Mouse (Mus musculus) hindbrain, embryonic 15.5 days (tissue): ENCODE measurements around the gene Gm9944. TPM values are rescaled to one million over a fixed set of nuclear protein-coding genes. Genes with fewer than 3 reads are reported as not detected.

ENCODE experiments used
- ATAC-seq: fragments of 200-750 bp; cut with Nextera tagmentation; 2 replicates; pipeline ENCODE4 v1.8.0; 2017; ENCODE audit warnings: low read depth, moderate number of reproducible peaks, moderate TSS enrichment; ENCODE audit not compliant: low FRiP score
- H3K27ac ChIP-seq: fragments of 300-500 bp; sonication (generic); replicated peaks from 2 replicates; pipeline ENCODE4 v1.5.1; 2015; ENCODE audit warnings: mild to moderate bottlenecking, inconsistent platforms
- H3K27me3 ChIP-seq: fragments of 300-500 bp; sonication (generic); 2 replicates; pipeline ENCODE4 v1.6.1; 2015; ENCODE audit warnings: control low read depth, inconsistent platforms
- H3K36me3 ChIP-seq: fragments of 300-500 bp; sonication (generic); 2 replicates; pipeline ENCODE4 v1.6.1; 2015; ENCODE audit warnings: control low read depth, inconsistent platforms
- H3K4me1 ChIP-seq: fragments of 300-500 bp; sonication (generic); replicated peaks from 2 replicates; pipeline ENCODE4 v1.6.1; 2015; ENCODE audit warnings: control low read depth, inconsistent platforms
- H3K4me2 ChIP-seq: fragments of 300-500 bp; sonication (generic); 2 replicates; pipeline ENCODE4 v1.6.1; 2015; ENCODE audit warnings: moderate library complexity, mild to moderate bottlenecking, inconsistent platforms
- H3K4me3 ChIP-seq: fragments of 300-500 bp; sonication (generic); 2 replicates; pipeline ENCODE4 v1.5.1; 2015; ENCODE audit warnings: mild to moderate bottlenecking, inconsistent platforms
- H3K9ac ChIP-seq: fragments of 300-500 bp; sonication (generic); 2 replicates; pipeline ENCODE4 v1.6.1; 2015; ENCODE audit warnings: inconsistent platforms
- H3K9me3 ChIP-seq: fragments of 300-500 bp; sonication (generic); 2 replicates; pipeline ENCODE4 v1.6.1; 2016; ENCODE audit warnings: control low read depth, inconsistent platforms
- WGBS: fragments of 180-500 bp; shearing (Covaris S2); methylation state at CpG from one replicate; pipeline ENCODE4 v1.1.7; 2015; 5-methylcytosine and 5-hydroxymethylcytosine counted together
- polyA plus RNA-seq: library from polyadenylated mRNA; unstranded; fragments of >200 nt; fragmentation: Nextera tagmentation; extraction: Ambion mirVana; gene quantifications from 2 replicates; pipeline ENCODE4 v1.2.1, GENCODE M21; 2015

The Gm9944 gene
- polyA plus RNA-seq, result not detected in 2 replicates

DNA sequence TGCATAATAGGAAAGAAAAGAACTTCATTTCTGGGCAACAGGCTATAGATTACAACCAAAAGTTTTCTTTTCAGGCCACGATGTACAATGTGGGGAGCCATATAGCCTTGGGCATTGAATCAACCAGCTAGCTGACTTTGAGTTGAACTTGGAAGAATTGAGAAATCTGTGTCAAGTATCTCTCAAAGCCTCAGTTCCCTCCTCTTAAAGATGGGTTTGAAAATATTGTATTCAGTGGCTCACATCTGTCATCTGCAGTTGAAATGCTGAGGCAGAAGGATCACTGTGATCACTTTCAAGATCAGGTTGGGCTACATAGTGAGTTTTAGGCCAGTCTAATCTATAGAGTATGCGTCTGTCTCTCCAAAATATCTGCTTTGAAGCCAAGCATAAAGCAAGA lies at the start of gene Gm9944:
Gm9944 (minus strand) TSS at position 101 of the 400 bp plus-strand sequence.
- Histone ChIP-seq H3K4me1 (no peaks in the 10 kb centered on the region), H3K27ac (no peak within 1 kb of the TSS), H3K9ac (no peak within 1 kb of the TSS), H3K36me3 (no peaks in the 10 kb centered on the region), H3K4me3 (no peak within 1 kb of the TSS), H3K4me2 (no peak within 1 kb of the TSS), H3K27me3 (no peaks in the 10 kb centered on the region), H3K9me3 (peaks cover 28% of the 10 kb centered on the region)
- 81% methylated on average over 2 of the region's 2 CpGs for WGBS
- ATAC-seq, result no peak

DNA sequence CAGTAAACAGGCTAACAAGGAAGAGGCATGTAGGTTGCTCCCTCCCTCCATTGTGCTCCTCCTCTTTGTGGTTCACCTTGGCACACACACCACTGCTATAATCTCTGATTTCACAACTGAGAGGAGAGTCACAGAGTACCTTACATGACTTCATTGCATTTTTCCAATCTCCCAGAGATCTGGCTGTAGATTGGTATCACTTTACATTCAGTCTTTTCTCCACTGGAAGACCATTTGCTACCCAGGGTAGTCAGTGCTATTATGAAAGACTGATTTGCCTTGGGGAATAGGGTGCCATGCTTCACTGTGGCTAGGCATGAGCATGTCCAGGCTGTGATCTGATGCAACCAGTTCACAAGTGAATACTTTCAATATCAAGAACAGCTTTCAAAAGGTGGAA lies 40.2 kb upstream of the Gm9944 start:
- H3K27ac ChIP-seq, result no peak overlapping the region
- no peaks in the 10 kb centered on the region for H3K27me3 ChIP-seq
- H3K4me2 ChIP-seq, result no peak overlapping the region
- H3K4me1 ChIP-seq, result no peaks in the 10 kb centered on the region
- 0 out of 2 replicates have a peak, but pooled peaks cover 7% of the 10 kb centered on the region for H3K9me3 ChIP-seq
- H3K36me3 ChIP-seq, result no peaks in the 10 kb centered on the region
- ATAC-seq, result no peak
- no peak overlapping the region for H3K9ac ChIP-seq
- no peak overlapping the region for H3K4me3 ChIP-seq

DNA sequence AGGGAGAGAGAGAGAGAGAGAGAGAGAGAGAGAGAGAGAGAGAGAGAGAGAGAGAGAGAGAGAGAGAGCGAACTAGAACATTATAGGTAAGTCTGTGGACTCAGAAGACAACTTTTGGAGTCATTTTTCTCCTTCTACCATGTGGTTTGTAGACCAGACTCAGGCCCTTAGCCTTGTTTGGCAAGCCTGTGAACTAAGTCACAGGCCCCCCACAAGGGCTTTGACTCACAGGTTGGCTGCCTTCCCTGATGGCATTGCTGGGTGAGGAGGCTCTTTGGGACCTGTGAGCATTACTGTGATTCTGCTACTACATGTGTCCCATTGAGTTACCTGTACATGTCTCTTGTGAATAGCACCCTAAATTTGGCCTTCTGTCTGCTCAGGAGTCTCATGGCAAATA lies 15.0 kb upstream of the Gm9944 start:
- 87% methylated on average over 1 of the region's 1 CpGs for WGBS
- no peak for ATAC-seq

DNA sequence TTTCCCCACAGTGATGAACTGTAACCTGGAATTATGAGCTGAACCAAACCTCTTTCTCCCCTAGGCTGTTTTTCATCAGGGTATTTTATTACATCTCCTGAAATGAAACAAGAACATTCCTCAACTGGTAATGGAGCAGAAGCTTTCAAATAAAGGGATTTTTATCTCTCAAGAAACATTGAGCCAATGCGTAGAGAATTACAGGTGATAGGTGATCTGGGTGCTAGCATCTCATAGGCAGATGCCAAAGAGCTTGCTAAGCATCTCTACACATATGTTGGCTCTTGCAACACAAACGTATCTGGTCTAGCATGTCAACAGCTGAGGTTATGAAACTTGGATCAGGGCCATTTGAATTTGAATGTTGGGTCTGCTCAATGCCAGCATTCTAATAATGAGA lies 12.1 kb upstream of the Gm9944 start:
- Histone ChIP-seq H3K27me3 (no peaks in the 10 kb centered on the region), H3K9me3 (peaks cover 6% of the 10 kb centered on the region; the same call in 1 of the 2 replicates), H3K4me3 (no peak overlapping the region), H3K27ac (no peak overlapping the region), H3K4me2 (no peak overlapping the region), H3K9ac (no peak overlapping the region), H3K4me1 (no peaks in the 10 kb centered on the region), H3K36me3 (no peaks in the 10 kb centered on the region)
- 76% methylated on average over 2 of the region's 2 CpGs for WGBS
- no peak for ATAC-seq

More for the DNA sequence above, 15.0 kb upstream of the Gm9944 start:
- H3K27me3 ChIP-seq, result no peaks in the 10 kb centered on the region
- H3K9me3 ChIP-seq, result peaks cover 6% of the 10 kb centered on the region; the same call in 1 of the 2 replicates
- no peak overlapping the region for H3K4me2 ChIP-seq
- H3K27ac ChIP-seq, result no peak overlapping the region
- H3K9ac ChIP-seq, result no peak overlapping the region
- no peak overlapping the region for H3K4me3 ChIP-seq
- H3K4me1 ChIP-seq, result no peaks in the 10 kb centered on the region
- H3K36me3 ChIP-seq, result no peaks in the 10 kb centered on the region

DNA sequence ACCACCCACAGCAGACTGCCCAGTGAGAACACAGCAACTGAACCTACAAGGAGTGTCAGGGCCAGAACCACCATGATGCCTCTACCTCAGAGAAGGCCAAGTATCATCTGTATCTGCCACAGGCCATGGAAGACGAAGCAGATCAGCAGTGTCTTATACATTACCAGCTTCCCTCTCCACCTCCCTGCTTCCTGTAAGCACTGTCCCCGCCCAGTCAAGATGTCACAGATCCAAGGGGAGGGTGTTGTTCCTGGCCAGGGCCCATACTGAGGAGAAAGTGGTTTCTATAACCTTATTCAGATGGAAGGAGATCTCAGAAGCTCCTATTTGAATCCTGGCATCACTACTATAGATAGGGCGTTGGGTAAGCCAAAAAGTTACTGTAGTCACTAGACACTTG lies 10.5 kb upstream of the Gm9944 start, which contains the start of gene Aadacl3:
Aadacl3 (minus strand) TSS at position 101 of the 400 bp plus-strand sequence.
- peaks cover 6% of the 10 kb centered on the region; the same call in 1 of the 2 replicates for H3K9me3 ChIP-seq
- no peak within 1 kb of the TSS for H3K27ac ChIP-seq
- no peak for ATAC-seq
- H3K4me2 ChIP-seq, result no peak within 1 kb of the TSS
- H3K4me1 ChIP-seq, result no peaks in the 10 kb centered on the region
- H3K9ac ChIP-seq, result no peak within 1 kb of the TSS
- no peaks in the 10 kb centered on the region for H3K36me3 ChIP-seq
- no peak within 1 kb of the TSS for H3K4me3 ChIP-seq
- WGBS, result 82% methylated on average over 3 of the region's 3 CpGs
- H3K27me3 ChIP-seq, result no peaks in the 10 kb centered on the region

DNA sequence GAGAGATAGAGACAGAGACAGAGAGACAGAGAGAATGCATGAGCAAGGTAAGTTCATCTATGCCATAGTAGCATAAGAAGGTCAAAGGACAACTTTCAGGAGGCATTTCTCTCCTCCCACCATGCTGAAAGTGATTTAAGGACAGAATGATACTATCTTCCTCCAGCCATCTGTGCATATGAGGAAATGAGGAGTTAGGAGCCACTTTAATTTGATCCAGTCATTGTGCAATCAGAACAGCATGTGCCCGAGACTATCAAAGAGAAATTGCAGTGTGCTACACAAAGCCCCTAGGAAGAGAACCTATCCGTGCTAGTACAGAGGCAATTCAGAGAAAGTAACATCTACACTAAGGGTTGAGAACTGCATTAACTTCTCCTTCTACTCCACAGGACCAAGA lies 4.6 kb downstream of the Gm9944 start:
- WGBS, result 82% methylated on average over 2 of the region's 2 CpGs
- no peaks in the 10 kb centered on the region for H3K36me3 ChIP-seq

DNA sequence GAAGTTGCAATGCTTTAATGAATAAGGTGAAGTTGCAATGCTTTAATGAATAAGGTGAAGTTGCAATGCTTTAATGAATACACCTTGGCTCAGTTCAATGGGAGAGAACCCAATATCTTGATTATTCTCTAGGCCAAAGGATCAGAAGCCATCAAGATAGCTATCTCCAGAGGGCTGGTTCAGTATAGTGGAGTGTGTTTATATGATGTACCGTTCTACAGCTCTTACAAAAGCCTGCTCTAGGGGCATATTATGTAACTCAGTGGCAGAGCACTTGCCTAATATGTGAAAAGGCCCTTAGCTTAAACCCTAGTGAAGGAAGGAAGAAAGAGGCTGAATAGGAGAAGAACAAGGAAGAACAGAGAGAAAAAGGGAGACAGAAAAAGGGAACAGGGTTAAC lies 11.5 kb downstream of the Gm9944 start:
- no peaks in the 10 kb centered on the region for H3K4me1 ChIP-seq
- no peak overlapping the region for H3K4me3 ChIP-seq
- no peak overlapping the region for H3K9ac ChIP-seq
- 71% methylated on average over 1 of the region's 1 CpGs for whole genome bisulfite sequencing
- H3K27ac ChIP-seq, result no peak overlapping the region
- H3K36me3 ChIP-seq, result no peaks in the 10 kb centered on the region
- no peaks in the 10 kb centered on the region for H3K9me3 ChIP-seq
- H3K4me2 ChIP-seq, result no peak overlapping the region
- H3K27me3 ChIP-seq, result no peaks in the 10 kb centered on the region
- no peak for ATAC-seq

More for the DNA sequence above, 4.6 kb downstream of the Gm9944 start:
- Histone ChIP-seq H3K9me3 (0 out of 2 replicates have a peak, but pooled peaks cover 6% of the 10 kb centered on the region), H3K4me2 (no peak overlapping the region), H3K4me3 (no peak overlapping the region), H3K4me1 (no peaks in the 10 kb centered on the region), H3K27me3 (no peaks in the 10 kb centered on the region), H3K9ac (no peak overlapping the region), H3K27ac (no peak overlapping the region)
- no peak for ATAC-seq

DNA sequence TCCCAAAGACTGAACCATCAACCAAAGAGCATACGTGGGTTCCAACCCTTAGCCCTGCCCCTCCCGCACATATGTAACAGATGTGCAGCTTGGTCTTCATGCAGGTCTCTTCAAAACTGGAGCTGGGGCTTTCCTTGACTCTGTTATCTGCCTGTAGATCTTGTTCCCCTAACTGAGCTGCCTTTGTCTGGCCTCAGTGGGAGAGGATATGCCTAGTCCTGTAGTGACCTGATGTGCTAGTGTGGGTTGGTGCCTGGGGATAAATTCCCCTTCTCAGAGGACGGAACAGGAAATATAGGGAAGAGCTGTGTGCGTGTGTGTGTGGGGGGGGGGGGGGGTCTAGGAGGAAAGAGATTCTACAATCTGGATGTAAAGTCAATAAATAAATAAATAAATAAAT lies 12.0 kb downstream of the Gm9944 start:
- H3K27me3 ChIP-seq, result no peaks in the 10 kb centered on the region
- no peak overlapping the region for H3K9ac ChIP-seq
- H3K4me1 ChIP-seq, result no peaks in the 10 kb centered on the region
- H3K4me3 ChIP-seq, result no peak overlapping the region
- no peaks in the 10 kb centered on the region for H3K36me3 ChIP-seq
- no peaks in the 10 kb centered on the region for H3K9me3 ChIP-seq
- no peak for ATAC-seq
- WGBS, result 89% methylated on average over 4 of the region's 4 CpGs
- H3K27ac ChIP-seq, result no peak overlapping the region
- H3K4me2 ChIP-seq, result no peak overlapping the region

DNA sequence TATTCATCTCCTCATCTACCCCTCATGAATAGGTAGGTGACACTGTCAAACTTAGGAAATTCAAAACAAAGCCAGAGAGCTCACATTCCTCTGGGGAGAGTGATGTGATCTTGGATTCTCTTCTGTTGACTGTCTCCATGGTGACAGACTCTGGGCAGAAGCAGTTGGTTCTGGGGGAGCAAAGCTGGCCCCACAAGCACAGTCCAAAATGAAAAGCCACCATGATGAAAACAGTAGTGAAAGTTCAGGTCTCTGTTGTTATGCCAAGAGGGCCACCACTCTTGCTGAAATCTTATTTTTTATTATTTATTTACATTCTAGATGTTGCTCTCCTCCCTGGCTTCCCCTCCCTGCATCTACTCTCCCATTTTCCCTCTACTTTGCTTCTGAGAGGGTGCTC lies 14.4 kb downstream of the Gm9944 start, which contains the start of gene 1700012P22Rik:
1700012P22Rik (minus strand) TSS at position 101 of the 400 bp plus-strand sequence.
- ATAC-seq, result no peak
- H3K9me3 ChIP-seq, result no peaks in the 10 kb centered on the region
- no peak within 1 kb of the TSS for H3K4me3 ChIP-seq
- no peak within 1 kb of the TSS for H3K27ac ChIP-seq
- H3K4me1 ChIP-seq, result no peaks in the 10 kb centered on the region
- H3K4me2 ChIP-seq, result no peak within 1 kb of the TSS
- no peak within 1 kb of the TSS for H3K9ac ChIP-seq
- no peaks in the 10 kb centered on the region for H3K36me3 ChIP-seq
- no peaks in the 10 kb centered on the region for H3K27me3 ChIP-seq

DNA sequence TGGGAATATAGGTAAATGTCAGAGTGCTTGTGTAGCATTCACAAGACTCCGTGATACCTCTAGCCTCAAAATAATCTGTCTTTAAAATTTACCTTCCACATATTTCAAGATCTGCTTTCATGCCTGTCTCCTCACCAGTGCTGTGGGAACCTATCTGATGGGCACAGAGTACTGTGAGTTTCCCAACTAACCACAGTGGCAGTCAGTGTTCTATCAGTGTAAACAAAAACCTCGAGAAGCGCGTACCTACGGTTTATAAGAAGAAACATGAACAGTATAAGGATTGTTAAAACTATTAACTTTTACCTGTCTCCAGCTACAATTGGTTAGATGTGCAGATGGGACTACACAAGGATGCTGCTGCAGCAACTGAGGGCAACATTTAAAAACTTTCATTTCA lies 19.9 kb downstream of the Gm9944 start:
- Histone ChIP-seq H3K27me3 (no peaks in the 10 kb centered on the region), H3K36me3 (no peaks in the 10 kb centered on the region), H3K9me3 (no peaks in the 10 kb centered on the region), H3K4me2 (no peak overlapping the region), H3K4me1 (no peaks in the 10 kb centered on the region), H3K9ac (no peak overlapping the region), H3K27ac (no peak overlapping the region), H3K4me3 (no peak overlapping the region)
- no peak for ATAC-seq
- WGBS, result 93% methylated on average over 5 of the region's 5 CpGs

DNA sequence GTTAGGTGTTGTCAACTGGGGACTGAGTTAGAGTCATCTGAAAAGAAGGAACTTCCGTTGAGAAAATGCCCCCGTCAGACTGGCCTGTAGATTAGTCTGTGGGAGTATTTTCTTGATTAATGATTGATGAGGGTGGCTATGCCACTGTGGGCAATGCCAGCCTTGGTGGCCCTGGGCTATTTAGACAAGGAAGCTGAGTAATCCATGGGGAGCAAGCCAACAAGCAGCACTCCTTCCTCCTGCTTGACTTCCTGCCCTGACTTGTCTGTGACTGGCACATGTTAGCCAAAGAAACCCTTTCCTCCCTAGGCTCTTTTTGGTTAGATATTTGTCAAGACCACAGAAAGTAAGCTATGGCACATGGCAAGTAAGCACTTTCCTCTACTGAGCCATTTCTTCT lies 22.4 kb downstream of the Gm9944 start:
- Histone ChIP-seq H3K27ac (no peak overlapping the region), H3K27me3 (no peaks in the 10 kb centered on the region), H3K4me2 (no peak overlapping the region), H3K9me3 (no peaks in the 10 kb centered on the region), H3K9ac (no peak overlapping the region), H3K4me1 (no peaks in the 10 kb centered on the region), H3K36me3 (no peaks in the 10 kb centered on the region), H3K4me3 (no peak overlapping the region)
- ATAC-seq, result no peak
- WGBS, result 77% methylated on average over 2 of the region's 2 CpGs

DNA sequence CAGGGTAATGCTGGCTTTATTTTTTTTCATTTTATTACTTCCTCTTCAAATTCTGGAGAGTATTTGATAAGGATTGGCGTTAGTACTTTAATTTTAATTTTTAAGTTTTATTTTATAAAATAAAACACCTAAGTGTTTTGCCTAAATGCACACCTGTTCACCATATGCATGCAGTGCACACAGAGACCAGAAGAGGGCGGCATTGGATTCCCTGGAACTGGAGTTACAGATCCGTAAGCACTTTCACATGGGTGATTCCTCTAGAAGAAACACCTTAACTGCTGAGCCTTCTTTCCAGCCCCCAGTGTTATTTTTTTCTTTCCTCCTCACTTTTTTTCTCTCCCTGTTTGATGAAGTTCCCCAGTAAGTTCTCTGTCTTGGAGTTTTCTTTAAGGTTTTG lies 24.2 kb downstream of the Gm9944 start:
- ATAC-seq, result no peak
- Histone ChIP-seq H3K4me3 (no peak overlapping the region), H3K4me1 (no peaks in the 10 kb centered on the region), H3K4me2 (no peak overlapping the region), H3K27me3 (no peaks in the 10 kb centered on the region), H3K27ac (no peak overlapping the region), H3K36me3 (no peaks in the 10 kb centered on the region), H3K9ac (no peak overlapping the region), H3K9me3 (no peaks in the 10 kb centered on the region)
- WGBS, result 22% methylated on average over 3 of the region's 3 CpGs

DNA sequence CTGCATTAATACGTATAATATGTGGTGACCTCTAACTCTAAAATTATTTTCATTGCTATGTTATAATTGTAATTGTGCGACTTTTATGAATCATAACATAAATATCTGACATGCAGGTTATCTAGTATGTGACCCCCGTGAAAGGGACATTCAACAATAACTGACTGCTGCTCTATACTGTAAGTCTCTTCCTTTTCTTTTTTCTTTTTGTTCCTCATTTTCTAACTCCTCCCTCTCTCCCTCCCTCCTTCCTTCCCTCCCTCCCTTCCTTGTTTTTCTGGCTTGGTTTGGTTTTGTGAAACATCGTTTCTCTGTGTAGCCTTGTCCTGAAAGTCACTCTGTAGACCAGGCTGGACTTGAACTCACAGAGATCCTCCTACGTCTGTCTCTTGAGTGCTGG lies 28.5 kb downstream of the Gm9944 start:
- ATAC-seq, result no peak
- WGBS, result 81% methylated on average over 5 of the region's 5 CpGs
- H3K4me3 ChIP-seq, result no peak overlapping the region
- H3K9me3 ChIP-seq, result peaks cover 7% of the 10 kb centered on the region; the same call in 1 of the 2 replicates
- no peaks in the 10 kb centered on the region for H3K4me1 ChIP-seq
- no peak overlapping the region for H3K9ac ChIP-seq
- no peak overlapping the region for H3K4me2 ChIP-seq
- H3K27me3 ChIP-seq, result no peaks in the 10 kb centered on the region
- no peaks in the 10 kb centered on the region for H3K36me3 ChIP-seq
- no peak overlapping the region for H3K27ac ChIP-seq
